Mouse (Mus musculus): ENCODE measurements at regions not wholly inside any gene's neighbourhood (a gene's known extent, or its start where the extent isn't known, plus 50 kb on each side); places are given as distances from the start of the nearest gene placed in this dataset.

DNA sequence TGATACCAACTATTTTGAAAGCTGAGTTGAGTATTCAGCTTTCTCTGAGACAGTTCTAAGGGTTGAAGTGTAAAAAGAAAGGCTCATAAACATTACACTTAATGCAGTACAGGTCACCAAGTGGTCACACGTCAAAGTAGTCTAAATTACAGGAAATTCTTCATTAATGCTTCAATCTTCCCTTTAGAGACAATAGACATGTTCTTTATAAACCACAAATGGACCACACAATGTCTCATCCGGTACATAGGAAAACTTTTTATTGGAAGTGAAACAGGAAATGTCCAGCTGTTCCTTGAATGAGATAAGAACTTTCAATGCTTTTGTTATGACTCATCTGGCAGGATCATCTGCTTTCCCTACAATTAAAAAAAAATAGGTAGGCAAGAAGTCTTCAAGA lies 687.8 kb upstream of the Ncam2 start:
- H3K27ac ChIP-seq (ENCODE audit: control insufficient read depth, low read depth, low read length), result no peak overlapping the region
- H3K4me3 ChIP-seq (ENCODE audit: control insufficient read depth in 1 of 2, insufficient read depth in 1 of 2, low read depth in 2 of 2, low read length in 2 of 2), result no peak overlapping the region
- H3K79me2 ChIP-seq (ENCODE audit: control insufficient read depth, insufficient read depth, low read length, poor library complexity), result no peaks in the 10 kb centered on the region
- H3K36me3 ChIP-seq (ENCODE audit: control insufficient read depth in 1 of 2, insufficient read depth in 2 of 2, low read length in 2 of 2), result no peaks in the 10 kb centered on the region
- H3K9ac ChIP-seq (ENCODE audit: control insufficient read depth, low read depth, low read length, poor library complexity, severe bottlenecking), result no peak overlapping the region
- no peaks in the 10 kb centered on the region for H3K4me1 ChIP-seq (ENCODE audit: control insufficient read depth in 1 of 2, insufficient read depth in 2 of 2, low read length in 2 of 2)
- no peaks in the 10 kb centered on the region for H3K27me3 ChIP-seq (ENCODE audit: control insufficient read depth in 1 of 2, insufficient read depth in 2 of 2, low read length in 2 of 2)
- H3K9me3 ChIP-seq (replicated peaks; ENCODE audit: insufficient read depth, low read length), result no peaks in the 10 kb centered on the region
- DNase-seq (ENCODE audit: low read depth, low spot score), result no peak
- no peak for TF ChIP-seq BHLHE40 (IDR thresholded peaks at IDR 0.05; ENCODE audit: borderline replicate concordance, low read depth, low read length)
- TF ChIP-seq UBTF (IDR thresholded peaks at IDR 0.05; ENCODE audit: borderline replicate concordance, insufficient read depth, low read depth, low read length), result no peak
- TF ChIP-seq TAL1 (IDR thresholded peaks at IDR 0.05; ENCODE audit: low read length), result no peak

GRCm38 (mm10) chr16:80538039-80538438 lies 662.5 kb upstream of the Ncam2 start:
- no peaks in the 10 kb centered on the region for H3K36me3 ChIP-seq (ENCODE audit: control insufficient read depth in 1 of 2, insufficient read depth in 2 of 2, low read length in 2 of 2)
- no peaks in the 10 kb centered on the region for H3K9me3 ChIP-seq (replicated peaks; ENCODE audit: insufficient read depth, low read length)
- no peak overlapping the region for H3K9ac ChIP-seq (ENCODE audit: control insufficient read depth, low read depth, low read length, poor library complexity, severe bottlenecking)
- no peaks in the 10 kb centered on the region for H3K79me2 ChIP-seq (ENCODE audit: control insufficient read depth, insufficient read depth, low read length, poor library complexity)
- no peaks in the 10 kb centered on the region for H3K4me1 ChIP-seq (ENCODE audit: control insufficient read depth in 1 of 2, insufficient read depth in 2 of 2, low read length in 2 of 2)
- H3K4me3 ChIP-seq (ENCODE audit: control insufficient read depth in 1 of 2, insufficient read depth in 1 of 2, low read depth in 2 of 2, low read length in 2 of 2), result no peak overlapping the region
- TF ChIP-seq MYB (IDR thresholded peaks at IDR 0.05; ENCODE audit: low read depth, low read length) (no peak), MXI1 (IDR thresholded peaks at IDR 0.05; ENCODE audit: low read depth, low read length) (no peak), MAFK (IDR thresholded peaks at IDR 0.05; ENCODE audit: borderline replicate concordance, low read depth, low read length) (no peak), MAX (IDR thresholded peaks at IDR 0.05; ENCODE audit: low read length) (no peak), TAL1 (IDR thresholded peaks at IDR 0.05; ENCODE audit: low read length) (no peak), NELFE (IDR thresholded peaks at IDR 0.05; ENCODE audit: low read depth, low read length) (no peak), JUND (IDR thresholded peaks at IDR 0.05; ENCODE audit: low read depth, low read length) (no peak), USF2 (IDR thresholded peaks at IDR 0.05; ENCODE audit: borderline replicate concordance in 1 of 2, insufficient read depth in 1 of 2, low read depth in 1 of 2, low read length in 2 of 2) (no peak), UBTF (IDR thresholded peaks at IDR 0.05; ENCODE audit: borderline replicate concordance, insufficient read depth, low read depth, low read length) (no peak), ETS1 (IDR thresholded peaks at IDR 0.05; ENCODE audit: low read depth, low read length) (no peak), MEF2A (IDR thresholded peaks at IDR 0.05; ENCODE audit: extremely low read depth, insufficient replicate concordance, low read depth, low read length, poor library complexity, severe bottlenecking) (no peak), POLR2AphosphoS2 (IDR thresholded peaks at IDR 0.05; ENCODE audit: low read length) (no peak), SMC3 (IDR thresholded peaks at IDR 0.05; ENCODE audit: low read depth, low read length) (no peak)
- DNase-seq (ENCODE audit: low read depth, low spot score), result no peak
- H3K27me3 ChIP-seq (ENCODE audit: control insufficient read depth in 1 of 2, insufficient read depth in 2 of 2, low read length in 2 of 2), result no peaks in the 10 kb centered on the region
- H3K27ac ChIP-seq (ENCODE audit: control insufficient read depth, low read depth, low read length), result no peak overlapping the region

DNA sequence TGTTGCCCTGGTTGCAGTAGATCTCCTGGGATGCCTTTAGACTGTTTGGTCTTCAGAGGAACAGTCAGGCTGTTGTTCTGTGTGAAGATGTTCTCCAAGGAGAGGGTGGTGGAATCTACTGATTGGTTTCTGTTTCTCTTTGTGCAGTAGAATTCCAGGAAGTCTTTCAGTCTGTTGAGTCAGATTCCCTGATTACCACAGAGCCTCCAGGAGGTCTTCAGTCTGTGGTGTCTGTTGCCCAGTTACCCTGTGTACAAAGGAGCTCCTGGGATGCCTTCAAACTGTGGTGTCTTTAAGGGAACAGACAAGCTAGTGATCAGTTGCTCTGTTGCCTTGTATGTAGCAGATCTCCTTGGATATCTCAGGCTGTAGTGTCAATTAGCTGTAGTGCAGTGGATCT lies 653.9 kb upstream of the Ncam2 start:
- H3K36me3 ChIP-seq (ENCODE audit: control insufficient read depth in 1 of 2, insufficient read depth in 2 of 2, low read length in 2 of 2), result no peaks in the 10 kb centered on the region
- no peak overlapping the region for H3K4me3 ChIP-seq (ENCODE audit: control insufficient read depth in 1 of 2, insufficient read depth in 1 of 2, low read depth in 2 of 2, low read length in 2 of 2)
- TF ChIP-seq JUND (IDR thresholded peaks at IDR 0.05; ENCODE audit: low read depth, low read length) (no peak), MEF2A (IDR thresholded peaks at IDR 0.05; ENCODE audit: extremely low read depth, insufficient replicate concordance, low read depth, low read length, poor library complexity, severe bottlenecking) (no peak), RCOR1 (IDR thresholded peaks at IDR 0.05; ENCODE audit: low read depth, low read length) (no peak), MAFK (IDR thresholded peaks at IDR 0.05; ENCODE audit: borderline replicate concordance, low read depth, low read length) (no peak), ELF1 (IDR thresholded peaks at IDR 0.05; ENCODE audit: low read depth, low read length) (no peak), ZNF384 (IDR thresholded peaks at IDR 0.05; ENCODE audit: low read depth, low read length) (no peak), RAD21 (IDR thresholded peaks at IDR 0.05; ENCODE audit: low read depth, low read length) (no peak), POLR2AphosphoS2 (IDR thresholded peaks at IDR 0.05; ENCODE audit: low read length) (no peak)
- no peaks in the 10 kb centered on the region for H3K9me3 ChIP-seq (replicated peaks; ENCODE audit: insufficient read depth, low read length)
- no peak overlapping the region for H3K27ac ChIP-seq (ENCODE audit: control insufficient read depth, low read depth, low read length)
- DNase-seq (ENCODE audit: low read depth, low spot score), result no peak
- H3K79me2 ChIP-seq (ENCODE audit: control insufficient read depth, insufficient read depth, low read length, poor library complexity), result no peaks in the 10 kb centered on the region
- H3K9ac ChIP-seq (ENCODE audit: control insufficient read depth, low read depth, low read length, poor library complexity, severe bottlenecking), result no peak overlapping the region
- no peaks in the 10 kb centered on the region for H3K27me3 ChIP-seq (ENCODE audit: control insufficient read depth in 1 of 2, insufficient read depth in 2 of 2, low read length in 2 of 2)
- H3K4me1 ChIP-seq (ENCODE audit: control insufficient read depth in 1 of 2, insufficient read depth in 2 of 2, low read length in 2 of 2), result no peaks in the 10 kb centered on the region

Data from MEL (cell line).